Mouse (Mus musculus): Measurements from ENCODE around the gene Gm10306. TPM values are rescaled to one million over a fixed set of nuclear protein-coding genes. Genes with fewer than 3 reads are reported as not detected.
A peak's percentile ranks its signal among the peaks of the same experiment; 100 is the strongest.

Gm10306 gene
- polyA plus RNA-seq, 1 experiment from 2014 or later = not detected

DNA sequence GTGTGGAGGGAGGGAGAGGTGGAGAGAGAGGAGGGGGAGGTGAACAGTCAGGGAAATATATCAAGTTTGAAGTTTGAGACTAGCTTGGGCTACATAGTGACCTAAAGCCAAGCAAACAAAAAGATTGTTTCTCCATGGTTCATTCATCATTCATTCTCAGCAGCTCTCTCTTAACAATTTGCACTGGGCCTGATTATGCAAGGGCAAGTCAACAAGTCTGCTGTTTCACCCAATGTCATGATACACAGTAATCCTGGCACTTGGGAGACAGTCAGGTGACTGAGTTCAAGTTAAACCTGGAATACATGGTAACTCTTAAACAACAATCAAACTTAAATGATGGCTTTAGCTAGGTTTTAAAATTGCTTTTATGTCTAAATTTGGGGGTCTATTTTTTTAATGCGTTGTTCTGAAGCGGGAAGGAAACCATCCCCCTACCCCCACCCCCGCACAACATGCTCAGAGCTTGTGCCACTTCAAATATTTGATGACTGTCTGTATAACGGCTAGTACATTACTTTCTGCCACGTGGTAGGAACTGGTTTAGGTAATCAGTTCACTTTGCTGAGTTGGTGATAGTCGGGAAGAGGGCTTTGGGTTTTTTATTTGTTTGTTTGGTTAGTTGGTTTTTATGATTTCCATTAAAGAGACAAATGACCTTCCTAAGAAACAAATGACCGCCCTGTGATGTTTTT, 5.8 kb downstream of the Gm10306 start:
- no peak for ATAC-seq
- no peak for TF ChIP-seq CTCF (IDR thresholded peaks at IDR 0.05; ENCODE audit: low read depth)
- Histone ChIP-seq H3K4me1 (replicated peaks; ENCODE audit: control insufficient read depth, insufficient read depth, low read length) (no peaks in the 10 kb centered on the region), H3K9me3 (ENCODE audit: control insufficient read depth) (no peaks in the 10 kb centered on the region), H3K36me3 (ENCODE audit: control insufficient read depth, insufficient read depth) (0 out of 2 replicates have a peak, but pooled peaks cover 4% of the 10 kb centered on the region), H3K27me3 (replicated peaks; ENCODE audit: control insufficient read depth, insufficient read depth, low read length) (no peaks in the 10 kb centered on the region), H3K27ac (ENCODE audit: low read depth, low read length) (no peak overlapping the region), H3K4me2 (replicated peaks; ENCODE audit: low read depth) (no peak overlapping the region), H3K4me3 (ENCODE audit: low read depth, low read length) (no peak overlapping the region), H3K9ac (ENCODE audit: low read depth, low read length) (no peak overlapping the region)
- 60% methylated on average over 7 of the region's 7 CpGs for WGBS

DNA sequence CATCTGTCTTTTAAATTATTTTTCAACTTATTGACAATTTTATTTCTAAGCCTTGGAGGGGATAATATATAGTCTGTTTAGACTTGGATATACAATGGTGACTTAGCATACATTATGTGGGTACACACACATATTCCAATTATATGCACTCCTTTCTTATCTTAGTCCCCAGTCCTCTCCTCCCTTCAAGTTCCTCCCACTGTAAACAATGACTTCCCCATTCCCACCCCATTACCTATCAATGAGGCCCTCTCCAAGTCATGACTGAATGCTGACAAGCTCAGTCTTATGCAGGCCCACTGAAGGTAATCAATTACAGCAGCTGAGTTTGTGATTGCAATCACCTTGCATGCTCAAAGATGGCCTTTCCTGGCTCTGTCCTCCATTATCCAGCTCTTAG, 8.0 kb downstream of the Gm10306 start:
- Histone ChIP-seq H3K27ac (ENCODE audit: low read depth, low read length) (no peak overlapping the region), H3K36me3 (ENCODE audit: control insufficient read depth, insufficient read depth) (peaks cover 10% of the 10 kb centered on the region), H3K4me1 (replicated peaks; ENCODE audit: control insufficient read depth, insufficient read depth, low read length) (no peaks in the 10 kb centered on the region), H3K4me3 (ENCODE audit: low read depth, low read length) (no peak overlapping the region), H3K4me2 (replicated peaks; ENCODE audit: low read depth) (no peak overlapping the region), H3K9me3 (ENCODE audit: control insufficient read depth) (no peaks in the 10 kb centered on the region), H3K27me3 (replicated peaks; ENCODE audit: control insufficient read depth, insufficient read depth, low read length) (no peaks in the 10 kb centered on the region), H3K9ac (ENCODE audit: low read depth, low read length) (no peak overlapping the region)
- ATAC-seq = no peak
- TF ChIP-seq CTCF (IDR thresholded peaks at IDR 0.05; ENCODE audit: low read depth) = no peak

DNA sequence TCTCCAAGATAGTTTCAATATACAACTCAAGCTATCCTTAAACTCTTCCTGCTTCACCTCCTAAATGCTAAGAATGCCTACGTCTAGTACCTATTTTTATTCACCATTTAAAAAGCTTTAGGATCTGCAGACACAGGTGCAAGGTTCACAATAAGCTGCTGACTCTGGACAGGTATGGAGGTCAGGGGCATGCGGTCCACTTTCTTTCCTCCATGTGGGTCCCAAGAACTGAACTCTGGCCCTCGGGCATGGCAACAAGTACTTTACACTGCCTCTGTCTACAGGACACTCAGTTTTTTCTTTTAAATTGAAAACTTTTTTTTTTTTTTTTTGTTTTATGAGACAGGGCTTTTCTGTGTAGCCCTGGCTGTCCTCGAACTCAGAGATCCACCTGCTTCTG, 16.3 kb downstream of the Gm10306 start:
- no peaks in the 10 kb centered on the region for H3K4me1 ChIP-seq (replicated peaks; ENCODE audit: control insufficient read depth, insufficient read depth, low read length)
- H3K36me3 ChIP-seq (ENCODE audit: control insufficient read depth, insufficient read depth) = peaks cover 17% of the 10 kb centered on the region
- no peaks in the 10 kb centered on the region for H3K27me3 ChIP-seq (replicated peaks; ENCODE audit: control insufficient read depth, insufficient read depth, low read length)
- H3K4me2 ChIP-seq (replicated peaks; ENCODE audit: low read depth) = no peak overlapping the region
- no peak overlapping the region for H3K4me3 ChIP-seq (ENCODE audit: low read depth, low read length)
- 78% methylated on average over 4 of the region's 4 CpGs for WGBS
- TF ChIP-seq CTCF (IDR thresholded peaks at IDR 0.05; ENCODE audit: low read depth) = no peak
- no peaks in the 10 kb centered on the region for H3K9me3 ChIP-seq (ENCODE audit: control insufficient read depth)
- ATAC-seq = peak; percentile 65
- H3K27ac ChIP-seq (ENCODE audit: low read depth, low read length) = no peak overlapping the region
- H3K9ac ChIP-seq (ENCODE audit: low read depth, low read length) = no peak overlapping the region

DNA sequence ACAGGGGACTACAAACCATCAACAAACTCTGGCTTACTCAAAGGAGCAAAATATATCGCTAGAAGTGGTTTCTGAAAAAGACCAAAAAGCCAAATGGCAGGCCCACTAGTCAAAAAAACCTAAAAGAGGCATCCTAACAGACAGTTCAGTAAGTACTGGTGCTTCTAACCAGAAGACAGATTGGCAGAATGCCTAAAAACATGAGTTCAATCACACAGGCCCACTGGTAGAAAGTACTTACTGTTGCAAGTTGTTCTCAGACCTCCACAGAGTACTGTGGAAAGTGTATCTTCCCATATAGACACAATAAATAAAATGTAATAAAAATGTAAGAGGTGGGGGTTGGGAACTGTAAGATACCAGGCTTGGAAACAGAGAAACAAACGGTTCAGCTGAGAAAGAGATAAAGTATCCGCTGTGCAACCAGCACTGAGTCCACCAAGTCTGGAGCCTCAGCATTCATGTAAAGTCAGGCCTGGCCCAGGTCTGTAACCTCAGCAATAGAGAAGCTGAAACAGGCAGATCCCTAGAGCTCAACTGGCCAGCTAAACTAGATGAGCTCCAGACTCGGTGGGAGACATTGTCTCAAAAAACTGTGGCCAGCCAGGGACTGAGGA, 35.5 kb downstream of the Gm10306 start:
- Histone ChIP-seq H3K9me3 (ENCODE audit: control insufficient read depth) (no peaks in the 10 kb centered on the region), H3K27ac (ENCODE audit: low read depth, low read length) (no peak overlapping the region), H3K36me3 (ENCODE audit: control insufficient read depth, insufficient read depth) (no peaks in the 10 kb centered on the region), H3K4me2 (replicated peaks; ENCODE audit: low read depth) (no peak overlapping the region), H3K27me3 (replicated peaks; ENCODE audit: control insufficient read depth, insufficient read depth, low read length) (no peaks in the 10 kb centered on the region), H3K4me3 (ENCODE audit: low read depth, low read length) (no peak overlapping the region), H3K9ac (ENCODE audit: low read depth, low read length) (no peak overlapping the region), H3K4me1 (replicated peaks; ENCODE audit: control insufficient read depth, insufficient read depth, low read length) (0 out of 2 replicates have a peak, but pooled peaks cover 3% of the 10 kb centered on the region)
- WGBS = 58% methylated on average over 4 of the region's 4 CpGs
- no peak for TF ChIP-seq CTCF (IDR thresholded peaks at IDR 0.05; ENCODE audit: low read depth)
- ATAC-seq = no peak

DNA sequence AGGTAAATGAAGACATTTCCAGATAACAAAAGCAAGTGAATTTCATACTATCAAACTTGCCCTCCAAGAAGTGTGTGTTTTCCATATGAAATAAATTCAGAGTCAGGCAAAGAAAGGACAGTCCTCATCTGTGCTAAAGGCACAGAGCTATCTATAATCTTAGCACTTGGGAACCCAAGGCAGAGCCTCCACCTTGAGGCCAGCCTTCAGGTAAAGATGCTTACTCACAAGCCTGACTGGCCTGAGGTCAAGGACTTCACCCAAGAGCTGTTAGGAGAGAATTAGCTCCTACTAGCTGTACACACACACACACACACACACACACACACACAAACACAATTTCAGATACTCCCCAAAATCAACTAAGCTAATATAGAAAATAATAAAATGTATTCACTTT, 36.4 kb downstream of the Gm10306 start:
- H3K4me1 ChIP-seq (replicated peaks; ENCODE audit: control insufficient read depth, insufficient read depth, low read length) = 0 out of 2 replicates have a peak, but pooled peaks cover 3% of the 10 kb centered on the region
- H3K36me3 ChIP-seq (ENCODE audit: control insufficient read depth, insufficient read depth) = no peaks in the 10 kb centered on the region
- no peaks in the 10 kb centered on the region for H3K9me3 ChIP-seq (ENCODE audit: control insufficient read depth)
- H3K4me2 ChIP-seq (replicated peaks; ENCODE audit: low read depth) = no peak overlapping the region
- TF ChIP-seq CTCF (IDR thresholded peaks at IDR 0.05; ENCODE audit: low read depth) = no peak
- H3K27ac ChIP-seq (ENCODE audit: low read depth, low read length) = no peak overlapping the region
- no peaks in the 10 kb centered on the region for H3K27me3 ChIP-seq (replicated peaks; ENCODE audit: control insufficient read depth, insufficient read depth, low read length)
- no peak overlapping the region for H3K9ac ChIP-seq (ENCODE audit: low read depth, low read length)
- 0 out of 2 replicates have a peak, but pooled peaks have one; percentile 38 for ATAC-seq
- H3K4me3 ChIP-seq (ENCODE audit: low read depth, low read length) = no peak overlapping the region

DNA sequence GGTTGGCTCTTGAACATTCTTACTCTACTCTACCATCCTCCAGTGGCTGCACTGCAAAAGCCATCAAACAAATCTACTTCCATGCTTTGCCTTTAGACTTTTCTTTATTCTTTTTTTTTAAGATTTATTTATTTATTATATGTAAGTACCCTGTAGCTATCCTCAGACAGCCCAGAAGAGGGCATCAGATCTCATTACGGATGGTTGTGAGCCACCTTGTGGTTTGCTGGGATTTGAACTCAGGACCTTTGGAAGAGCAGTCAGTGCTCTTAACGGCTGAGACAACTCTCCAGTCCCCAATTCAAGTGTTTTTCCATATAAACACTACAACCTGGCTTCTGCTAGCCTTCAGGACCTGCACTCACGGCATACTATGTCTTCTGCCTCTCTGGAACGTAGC, 45.0 kb downstream of the Gm10306 start:
- Histone ChIP-seq H3K4me2 (replicated peaks; ENCODE audit: low read depth) (peak overlapping the region; percentile 73; the same call in 1 of the 2 replicates), H3K4me3 (ENCODE audit: low read depth, low read length) (no peak overlapping the region), H3K27me3 (replicated peaks; ENCODE audit: control insufficient read depth, insufficient read depth, low read length) (no peaks in the 10 kb centered on the region), H3K9me3 (ENCODE audit: control insufficient read depth) (no peaks in the 10 kb centered on the region), H3K4me1 (replicated peaks; ENCODE audit: control insufficient read depth, insufficient read depth, low read length) (peaks cover 3% of the 10 kb centered on the region; the same call in 1 of the 2 replicates), H3K9ac (ENCODE audit: low read depth, low read length) (no peak overlapping the region), H3K27ac (ENCODE audit: low read depth, low read length) (no peak overlapping the region), H3K36me3 (ENCODE audit: control insufficient read depth, insufficient read depth) (no peaks in the 10 kb centered on the region)
- ATAC-seq = no peak
- 82% methylated on average over 4 of the region's 4 CpGs for whole genome bisulfite sequencing
- peak; percentile 52 for TF ChIP-seq CTCF (IDR thresholded peaks at IDR 0.05; ENCODE audit: low read depth)
